Mouse (Mus musculus): Measurements from ENCODE around the gene Zcchc8. TPM values are rescaled to one million over a fixed set of nuclear protein-coding genes. Genes with fewer than 3 reads are reported as not detected.

Zcchc8 gene
- polyA plus RNA-seq, 1 experiment from 2014 or later, result 63.8 TPM

- H3K4me1 ChIP-seq (replicated peaks; ENCODE audit: insufficient read depth, low read length), result peaks cover 4% of the 10 kb centered on the region; the same call in 1 of the 2 replicates
- no peak overlapping the region for H3K4me3 ChIP-seq (replicated peaks; ENCODE audit: low read depth, low read length)
- H3K36me3 ChIP-seq (ENCODE audit: insufficient read depth, low read length), result no peaks in the 10 kb centered on the region
- H3K4me2 ChIP-seq (ENCODE audit: low read length), result no peak overlapping the region
- H3K27ac ChIP-seq, result no peak overlapping the region
- H3K9ac ChIP-seq (ENCODE audit: low read depth, low read length), result no peak overlapping the region
- DNase-seq (ENCODE audit: low spot score), result no peak
- H3K27me3 ChIP-seq (ENCODE audit: insufficient read depth, low read length), result no peaks in the 10 kb centered on the region
- no peak for ATAC-seq (replicated peaks; ENCODE audit: low FRiP score, low read depth)
- H3K9me3 ChIP-seq (replicated peaks; ENCODE audit: low read length), result no peaks in the 10 kb centered on the region
- WGBS, result 86% methylated on average over 12 of the region's 12 CpGs
- no peak for TF ChIP-seq CTCF (IDR thresholded peaks at IDR 0.05; ENCODE audit: low read depth)
Observed at GRCm38 (mm10) chr5:123667915-123668314, 53.0 kb downstream of the Zcchc8 start.

DNA sequence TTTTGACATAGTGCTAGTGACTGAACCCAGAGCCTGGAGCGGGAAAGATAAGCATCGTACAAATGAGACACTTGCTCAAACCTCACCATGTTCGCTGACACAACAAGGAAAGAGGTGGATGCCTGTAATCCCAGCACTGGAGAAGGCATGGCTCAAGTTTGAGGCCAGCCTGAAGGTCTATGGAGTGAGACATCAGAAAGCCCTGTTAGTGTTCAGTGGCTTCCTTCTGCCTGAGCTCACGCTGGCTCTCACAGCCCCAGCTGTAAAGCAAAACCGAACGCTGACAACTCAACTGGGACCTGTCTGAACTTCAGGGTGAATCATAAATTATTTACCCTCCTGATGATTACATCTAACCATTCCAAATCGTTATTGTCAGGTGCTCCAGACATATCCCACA, 54.9 kb downstream of the Zcchc8 start:
- Histone ChIP-seq H3K9ac (ENCODE audit: low read depth, low read length) (no peak overlapping the region), H3K9me3 (replicated peaks; ENCODE audit: low read length) (no peaks in the 10 kb centered on the region), H3K4me3 (replicated peaks; ENCODE audit: low read depth, low read length) (no peak overlapping the region), H3K4me2 (ENCODE audit: low read length) (no peak overlapping the region), H3K36me3 (ENCODE audit: insufficient read depth, low read length) (no peaks in the 10 kb centered on the region), H3K4me1 (replicated peaks; ENCODE audit: insufficient read depth, low read length) (peaks cover 4% of the 10 kb centered on the region; the same call in 1 of the 2 replicates), H3K27me3 (ENCODE audit: insufficient read depth, low read length) (no peaks in the 10 kb centered on the region), H3K27ac (no peak overlapping the region)
- DNase-seq (ENCODE audit: low spot score), result no peak
- WGBS, result 59% methylated on average over 7 of the region's 7 CpGs
- no peak for TF ChIP-seq CTCF (IDR thresholded peaks at IDR 0.05; ENCODE audit: low read depth)
- no peak for ATAC-seq (replicated peaks; ENCODE audit: low FRiP score, low read depth)

DNA sequence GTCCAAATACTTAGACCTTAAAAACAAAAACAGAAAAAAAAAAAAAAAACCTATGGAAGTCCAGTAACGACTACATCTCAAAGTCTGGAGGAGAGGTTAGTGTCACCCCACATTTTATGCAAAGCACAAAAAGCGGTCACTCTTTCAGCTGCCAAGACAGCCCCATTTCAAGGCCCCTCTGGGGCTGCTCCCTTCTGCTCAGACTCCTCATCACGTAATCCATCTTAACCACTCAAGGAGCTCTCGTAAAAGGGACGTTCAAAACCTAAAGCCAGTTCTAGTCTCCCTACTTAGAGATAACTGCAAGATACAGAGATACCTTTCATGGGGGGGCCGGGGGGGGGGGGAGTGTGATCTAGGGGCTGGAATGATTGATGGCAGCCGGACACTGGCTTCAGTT, 56.6 kb downstream of the Zcchc8 start:
- H3K9ac ChIP-seq (ENCODE audit: low read depth, low read length), result no peak overlapping the region
- no peak for DNase-seq (ENCODE audit: low spot score)
- no peak for TF ChIP-seq CTCF (IDR thresholded peaks at IDR 0.05; ENCODE audit: low read depth)
- H3K4me3 ChIP-seq (replicated peaks; ENCODE audit: low read depth, low read length), result no peak overlapping the region
- no peak overlapping the region for H3K27ac ChIP-seq
- no peak overlapping the region for H3K4me2 ChIP-seq (ENCODE audit: low read length)
- no peaks in the 10 kb centered on the region for H3K36me3 ChIP-seq (ENCODE audit: insufficient read depth, low read length)
- no peaks in the 10 kb centered on the region for H3K9me3 ChIP-seq (replicated peaks; ENCODE audit: low read length)
- 60% methylated on average over 7 of the region's 7 CpGs for WGBS
- no peak for ATAC-seq (replicated peaks; ENCODE audit: low FRiP score, low read depth)
- no peaks in the 10 kb centered on the region for H3K4me1 ChIP-seq (replicated peaks; ENCODE audit: insufficient read depth, low read length)
- H3K27me3 ChIP-seq (ENCODE audit: insufficient read depth, low read length), result no peaks in the 10 kb centered on the region

- DNase-seq (ENCODE audit: low spot score) (peak; percentile 68), ATAC-seq (replicated peaks; ENCODE audit: low FRiP score, low read depth) (no peak)
- H3K4me2 ChIP-seq (ENCODE audit: low read length), result no peak overlapping the region
Observed at GRCm38 (mm10) chr5:123662059-123662458, 58.8 kb downstream of the Zcchc8 start.

GRCm38 (mm10) chr5:123661602-123662001, 59.3 kb downstream of the Zcchc8 start:
- H3K36me3 ChIP-seq (ENCODE audit: insufficient read depth, low read length), result no peaks in the 10 kb centered on the region
- peak overlapping the region; percentile 43 for H3K27ac ChIP-seq
- no peak overlapping the region for H3K9ac ChIP-seq (ENCODE audit: low read depth, low read length)
- no peak for ATAC-seq (replicated peaks; ENCODE audit: low FRiP score, low read depth)
- no peak overlapping the region for H3K4me3 ChIP-seq (replicated peaks; ENCODE audit: low read depth, low read length)
- WGBS, result 64% methylated on average over 3 of the region's 3 CpGs
- no peaks in the 10 kb centered on the region for H3K9me3 ChIP-seq (replicated peaks; ENCODE audit: low read length)
- H3K4me1 ChIP-seq (replicated peaks; ENCODE audit: insufficient read depth, low read length), result no peaks in the 10 kb centered on the region
- H3K4me2 ChIP-seq (ENCODE audit: low read length), result no peak overlapping the region
- no peak for DNase-seq (ENCODE audit: low spot score)
- no peak for TF ChIP-seq CTCF (IDR thresholded peaks at IDR 0.05; ENCODE audit: low read depth)
- no peaks in the 10 kb centered on the region for H3K27me3 ChIP-seq (ENCODE audit: insufficient read depth, low read length)

More at GRCm38 (mm10) chr5:123662059-123662458, 58.8 kb downstream of the Zcchc8 start:
- Histone ChIP-seq H3K4me3 (replicated peaks; ENCODE audit: low read depth, low read length) (no peak overlapping the region), H3K9me3 (replicated peaks; ENCODE audit: low read length) (no peaks in the 10 kb centered on the region), H3K9ac (ENCODE audit: low read depth, low read length) (no peak overlapping the region), H3K36me3 (ENCODE audit: insufficient read depth, low read length) (no peaks in the 10 kb centered on the region), H3K27ac (peak overlapping the region; percentile 43; the same call in 1 of the 2 replicates), H3K4me1 (replicated peaks; ENCODE audit: insufficient read depth, low read length) (no peaks in the 10 kb centered on the region), H3K27me3 (ENCODE audit: insufficient read depth, low read length) (no peaks in the 10 kb centered on the region)
- WGBS, result 31% methylated on average over 9 of the region's 9 CpGs
- TF ChIP-seq CTCF (IDR thresholded peaks at IDR 0.05; ENCODE audit: low read depth), result no peak

DNA sequence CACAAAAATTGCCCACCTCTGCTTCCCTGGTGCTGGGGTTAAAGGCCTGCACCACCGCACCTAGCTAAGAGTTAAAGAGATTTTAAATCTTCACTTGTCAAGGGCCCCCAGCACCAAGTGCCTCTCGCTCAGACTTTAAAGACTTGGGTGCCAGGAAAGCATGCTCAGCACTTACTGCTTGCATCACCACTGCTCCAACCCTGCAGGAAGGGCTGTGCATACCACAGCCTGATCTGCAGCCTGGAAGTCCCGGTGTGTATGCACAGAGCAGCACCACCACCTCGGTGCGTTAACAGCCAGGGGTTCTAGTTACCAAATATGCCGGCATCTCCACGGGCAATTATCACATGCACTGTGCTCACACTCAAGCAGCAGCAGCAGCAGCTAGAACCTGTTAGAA, 63.2 kb downstream of the Zcchc8 start:
- no peaks in the 10 kb centered on the region for H3K27me3 ChIP-seq (ENCODE audit: insufficient read depth, low read length)
- no peak for TF ChIP-seq CTCF (IDR thresholded peaks at IDR 0.05; ENCODE audit: low read depth)
- no peaks in the 10 kb centered on the region for H3K4me1 ChIP-seq (replicated peaks; ENCODE audit: insufficient read depth, low read length)
- DNase-seq (ENCODE audit: low spot score), result no peak
- no peak overlapping the region for H3K9ac ChIP-seq (ENCODE audit: low read depth, low read length)
- H3K4me3 ChIP-seq (replicated peaks; ENCODE audit: low read depth, low read length), result no peak overlapping the region
- H3K9me3 ChIP-seq (replicated peaks; ENCODE audit: low read length), result no peaks in the 10 kb centered on the region
- no peak for ATAC-seq (replicated peaks; ENCODE audit: low FRiP score, low read depth)
- WGBS, result 39% methylated on average over 7 of the region's 7 CpGs
- no peak overlapping the region for H3K4me2 ChIP-seq (ENCODE audit: low read length)
- no peak overlapping the region for H3K27ac ChIP-seq
- H3K36me3 ChIP-seq (ENCODE audit: insufficient read depth, low read length), result 0 out of 2 replicates have a peak, but pooled peaks cover 5% of the 10 kb centered on the region

GRCm38 (mm10) chr5:123654937-123655336, 66.0 kb downstream of the Zcchc8 start:
- WGBS, result 64% methylated on average over 5 of the region's 5 CpGs
- DNase-seq (ENCODE audit: low spot score) (no peak), ATAC-seq (replicated peaks; ENCODE audit: low FRiP score, low read depth) (no peak)
- Histone ChIP-seq H3K36me3 (ENCODE audit: insufficient read depth, low read length) (0 out of 2 replicates have a peak, but pooled peaks cover 5% of the 10 kb centered on the region), H3K27ac (no peak overlapping the region), H3K4me2 (ENCODE audit: low read length) (no peak overlapping the region), H3K4me3 (replicated peaks; ENCODE audit: low read depth, low read length) (no peak overlapping the region), H3K9ac (ENCODE audit: low read depth, low read length) (no peak overlapping the region), H3K4me1 (replicated peaks; ENCODE audit: insufficient read depth, low read length) (no peaks in the 10 kb centered on the region), H3K9me3 (replicated peaks; ENCODE audit: low read length) (no peaks in the 10 kb centered on the region), H3K27me3 (ENCODE audit: insufficient read depth, low read length) (no peaks in the 10 kb centered on the region)
- no peak for TF ChIP-seq CTCF (IDR thresholded peaks at IDR 0.05; ENCODE audit: low read depth)

All from kidney, postnatal 0 days (tissue).